Mouse (Mus musculus) cerebellum, adult 2 months (tissue): ENCODE data around the gene Ppp1r14a.

Experiments used
- CTCF ChIP-seq: fragments of 200-500 bp; IDR thresholded peaks from 2 replicates; pipeline ENCODE4 v1.5.1; 2011; ENCODE audit warnings: low read depth, mild to moderate bottlenecking, control low read depth, low read length, moderate library complexity, borderline replicate concordance; ENCODE audit not compliant: insufficient read depth
- POLR2A ChIP-seq: fragments of 200-500 bp; IDR thresholded peaks from 2 replicates; pipeline ENCODE4 v1.6.1; 2011; ENCODE audit warnings: low read length, control low read depth, borderline replicate concordance; ENCODE audit not compliant: insufficient read depth

- no peak for TF ChIP-seq POLR2A
- TF ChIP-seq CTCF: no peak
Observed at GRCm38 (mm10) chr7:29279261-29279660, 9.8 kb upstream of the Ppp1r14a start.
